Mouse (Mus musculus) lung, embryonic 15.5 days (tissue): ENCODE data around the gene Atp6v1g2. TPM values are rescaled to one million over a fixed set of nuclear protein-coding genes. Genes with fewer than 3 reads are reported as not detected.
A peak's percentile ranks its signal among the peaks of the same experiment; 100 is the strongest.

Experiments
- ATAC-seq: fragments of 200-750 bp; cut with Nextera tagmentation; 2 replicates; pipeline ENCODE4 v1.8.0; 2017; ENCODE audit warnings: moderate number of reproducible peaks, borderline replicate concordance; ENCODE audit not compliant: low FRiP score, low TSS enrichment; ENCODE audit errors: extremely low read depth
- H3K27ac ChIP-seq: fragments of 300-500 bp; sonication (generic); 2 replicates; pipeline ENCODE4 v1.5.1; 2015; ENCODE audit warnings: moderate library complexity, mild to moderate bottlenecking, inconsistent platforms
- H3K27me3 ChIP-seq: fragments of 300-500 bp; sonication (generic); 2 replicates; pipeline ENCODE4 v1.6.1; 2015; ENCODE audit warnings: inconsistent platforms
- H3K36me3 ChIP-seq: fragments of 300-500 bp; sonication (generic); 2 replicates; pipeline ENCODE4 v1.6.1; 2015; ENCODE audit warnings: inconsistent platforms
- H3K4me1 ChIP-seq: fragments of 300-500 bp; sonication (generic); 2 replicates; pipeline ENCODE4 v1.6.1; 2015; ENCODE audit warnings: inconsistent platforms
- H3K4me2 ChIP-seq: fragments of 300-500 bp; sonication (generic); 2 replicates; pipeline ENCODE4 v1.6.1; 2015; ENCODE audit warnings: inconsistent platforms, mild to moderate bottlenecking, moderate library complexity
- H3K4me3 ChIP-seq: fragments of 300-500 bp; sonication (generic); 2 replicates; pipeline ENCODE4 v1.5.1; 2015; ENCODE audit warnings: mild to moderate bottlenecking, inconsistent platforms
- H3K9ac ChIP-seq: fragments of 300-500 bp; sonication (generic); 2 replicates; pipeline ENCODE4 v1.6.1; 2015; ENCODE audit warnings: inconsistent platforms
- H3K9me3 ChIP-seq: fragments of 300-500 bp; sonication (generic); 2 replicates; pipeline ENCODE4 v1.6.1; 2016; ENCODE audit warnings: inconsistent platforms
- WGBS: fragments of 180-500 bp; shearing (Covaris S2); methylation state at CpG from one replicate; pipeline ENCODE4 v1.1.7; 2015; 5-methylcytosine and 5-hydroxymethylcytosine counted together
- polyA plus RNA-seq: library from polyadenylated mRNA; unstranded; fragments of >200 nt; fragmentation: Nextera tagmentation; extraction: Ambion mirVana; gene quantifications from 2 replicates; pipeline ENCODE4 v1.2.1, GENCODE M21; 2015

The Atp6v1g2 gene
- polyA plus RNA-seq, result 3.4 and 4.3 TPM in 2 replicates

- H3K4me2 ChIP-seq, result peak within 1 kb of the TSS; percentile 88
- ATAC-seq, result no peak
- 33% methylated on average over 18 of the region's 18 CpGs for WGBS
- H3K4me3 ChIP-seq, result peak within 1 kb of the TSS; percentile 66
- peaks cover 30% of the 10 kb centered on the region for H3K36me3 ChIP-seq
- H3K9me3 ChIP-seq, result no peaks in the 10 kb centered on the region
- H3K27me3 ChIP-seq, result no peaks in the 10 kb centered on the region
- peak within 1 kb of the TSS; percentile 97 for H3K27ac ChIP-seq
- no peak within 1 kb of the TSS; the same call in 1 of the 2 replicates for H3K9ac ChIP-seq
- H3K4me1 ChIP-seq, result peaks cover 35% of the 10 kb centered on the region
Observed at GRCm38 (mm10) chr17:35233114-35233980, at the start of gene Atp6v1g2. Atp6v1g2 (plus strand) TSS chr17:35233660.

- Histone ChIP-seq H3K9me3 (no peaks in the 10 kb centered on the region), H3K4me1 (peaks cover 9% of the 10 kb centered on the region), H3K27me3 (no peaks in the 10 kb centered on the region), H3K27ac (peak overlapping the region; percentile 76), H3K4me3 (peak overlapping the region; percentile 48), H3K36me3 (no peaks in the 10 kb centered on the region), H3K9ac (peak overlapping the region; percentile 36), H3K4me2 (peak overlapping the region; percentile 62)
- WGBS, result 3% methylated on average over 18 of the region's 18 CpGs
- peak; percentile 66; the same call in 1 of the 2 replicates for ATAC-seq
Observed at GRCm38 (mm10) chr17:35185639-35186611, 47.5 kb upstream of the Atp6v1g2 start.

- H3K36me3 ChIP-seq, result no peaks in the 10 kb centered on the region
- 1% methylated on average over 4 of the region's 4 CpGs for WGBS
- peaks cover 9% of the 10 kb centered on the region for H3K4me1 ChIP-seq
- peak overlapping the region; percentile 48 for H3K4me3 ChIP-seq
- no peak overlapping the region for H3K9ac ChIP-seq
- H3K27ac ChIP-seq, result peak overlapping the region; percentile 76
- H3K9me3 ChIP-seq, result no peaks in the 10 kb centered on the region
- H3K4me2 ChIP-seq, result peak overlapping the region; percentile 62
- ATAC-seq, result 0 out of 2 replicates have a peak, but pooled peaks have one; percentile 36
- no peaks in the 10 kb centered on the region for H3K27me3 ChIP-seq
Observed at GRCm38 (mm10) chr17:35186681-35187080, 46.8 kb upstream of the Atp6v1g2 start.

GRCm38 (mm10) chr17:35187345-35187744 is 46.1 kb upstream of the Atp6v1g2 start:
- Histone ChIP-seq H3K4me1 (peaks cover 9% of the 10 kb centered on the region), H3K4me2 (no peak overlapping the region), H3K27me3 (no peaks in the 10 kb centered on the region), H3K36me3 (no peaks in the 10 kb centered on the region), H3K27ac (no peak overlapping the region), H3K9me3 (no peaks in the 10 kb centered on the region), H3K4me3 (no peak overlapping the region), H3K9ac (no peak overlapping the region)
- ATAC-seq, result no peak
- WGBS, result 54% methylated on average over 4 of the region's 4 CpGs

GRCm38 (mm10) chr17:35187959-35188610 is 45.4 kb upstream of the Atp6v1g2 start, which contains the start of gene Lst1:
Lst1 (minus strand) TSS chr17:35188439.
- Histone ChIP-seq H3K4me3 (no peak within 1 kb of the TSS), H3K4me1 (peaks cover 9% of the 10 kb centered on the region), H3K36me3 (no peaks in the 10 kb centered on the region), H3K9ac (no peak within 1 kb of the TSS), H3K4me2 (no peak within 1 kb of the TSS), H3K27ac (no peak within 1 kb of the TSS), H3K27me3 (no peaks in the 10 kb centered on the region), H3K9me3 (no peaks in the 10 kb centered on the region)
- WGBS, result 71% methylated on average over 7 of the region's 7 CpGs
- no peak for ATAC-seq

- no peak overlapping the region for H3K9ac ChIP-seq
- no peak overlapping the region for H3K4me3 ChIP-seq
- ATAC-seq, result no peak
- H3K36me3 ChIP-seq, result no peaks in the 10 kb centered on the region
- 41% methylated on average over 1 of the region's 1 CpGs for WGBS
- H3K4me2 ChIP-seq, result no peak overlapping the region
- H3K4me1 ChIP-seq, result peaks cover 9% of the 10 kb centered on the region
- no peak overlapping the region for H3K27ac ChIP-seq
- H3K27me3 ChIP-seq, result peaks cover 6% of the 10 kb centered on the region; the same call in 1 of the 2 replicates
- no peaks in the 10 kb centered on the region for H3K9me3 ChIP-seq
Observed at GRCm38 (mm10) chr17:35189186-35189585, 44.3 kb upstream of the Atp6v1g2 start.

- Histone ChIP-seq H3K4me1 (peaks cover 9% of the 10 kb centered on the region), H3K9ac (no peak overlapping the region), H3K27ac (no peak overlapping the region), H3K9me3 (no peaks in the 10 kb centered on the region), H3K4me2 (no peak overlapping the region), H3K4me3 (no peak overlapping the region), H3K27me3 (peaks cover 15% of the 10 kb centered on the region), H3K36me3 (no peaks in the 10 kb centered on the region)
- 62% methylated on average over 4 of the region's 4 CpGs for WGBS
- ATAC-seq, result no peak
Observed at GRCm38 (mm10) chr17:35190096-35190495, 43.4 kb upstream of the Atp6v1g2 start.

- no peak for ATAC-seq
- H3K4me1 ChIP-seq, result peaks cover 13% of the 10 kb centered on the region
- no peak overlapping the region for H3K4me2 ChIP-seq
- H3K27ac ChIP-seq, result no peak overlapping the region
- H3K27me3 ChIP-seq, result peaks cover 32% of the 10 kb centered on the region
- H3K4me3 ChIP-seq, result no peak overlapping the region
- no peak overlapping the region for H3K9ac ChIP-seq
- WGBS, result 52% methylated on average over 2 of the region's 2 CpGs
- H3K9me3 ChIP-seq, result no peaks in the 10 kb centered on the region
- no peaks in the 10 kb centered on the region for H3K36me3 ChIP-seq
Observed at GRCm38 (mm10) chr17:35191723-35192122, 41.7 kb upstream of the Atp6v1g2 start.

- WGBS, result 77% methylated on average over 5 of the region's 5 CpGs
- H3K4me1 ChIP-seq, result peaks cover 13% of the 10 kb centered on the region
- H3K9me3 ChIP-seq, result no peaks in the 10 kb centered on the region
- H3K4me2 ChIP-seq, result no peak overlapping the region
- no peak overlapping the region for H3K9ac ChIP-seq
- no peak overlapping the region for H3K27ac ChIP-seq
- ATAC-seq, result no peak
- H3K4me3 ChIP-seq, result no peak overlapping the region
- peaks cover 40% of the 10 kb centered on the region for H3K27me3 ChIP-seq
- no peaks in the 10 kb centered on the region for H3K36me3 ChIP-seq
Observed at GRCm38 (mm10) chr17:35192924-35193323, 40.5 kb upstream of the Atp6v1g2 start.

GRCm38 (mm10) chr17:35193881-35194843 is 39.3 kb upstream of the Atp6v1g2 start, which contains the start of gene Ltb:
Ltb (plus strand) TSS chr17:35194439.
- Histone ChIP-seq H3K4me1 (peaks cover 13% of the 10 kb centered on the region), H3K9me3 (no peaks in the 10 kb centered on the region), H3K27ac (no peak within 1 kb of the TSS), H3K4me2 (peak within 1 kb of the TSS; percentile 78), H3K36me3 (no peaks in the 10 kb centered on the region), H3K27me3 (peaks cover 48% of the 10 kb centered on the region), H3K4me3 (no peak within 1 kb of the TSS; the same call in 1 of the 2 replicates), H3K9ac (no peak within 1 kb of the TSS; the same call in 1 of the 2 replicates)
- 40% methylated on average over 28 of the region's 28 CpGs for WGBS
- 0 out of 2 replicates have a peak, but pooled peaks have one; percentile 23 for ATAC-seq
